Mouse (Mus musculus): ENCODE data around the gene Rbfox3. TPM values are rescaled to one million over a fixed set of nuclear protein-coding genes. Genes with fewer than 3 reads are reported as not detected.

Gene Rbfox3
- polyA plus RNA-seq, 1 experiment from 2014 or later: 7.6 TPM

DNA sequence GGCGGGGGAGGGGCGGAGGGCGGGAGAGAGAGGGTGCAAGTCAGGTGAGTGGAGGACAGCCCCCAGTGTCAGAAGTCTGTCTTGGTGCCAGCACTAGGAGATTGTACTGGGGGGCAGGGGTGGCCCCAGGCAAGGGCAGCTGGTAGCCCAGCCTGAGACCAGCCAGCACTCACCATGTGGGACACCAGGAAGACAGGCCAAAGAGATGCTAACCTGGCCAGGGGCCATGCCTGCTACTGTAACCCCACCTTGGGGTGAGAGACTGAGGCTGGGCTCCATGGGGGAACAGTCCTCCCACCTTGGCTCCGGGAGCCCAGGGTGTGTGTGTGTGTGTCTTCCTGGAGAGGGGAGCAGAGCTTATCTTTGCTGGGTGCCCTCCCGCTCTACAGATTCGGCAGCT lies 408.4 kb downstream of the Rbfox3 start:
- peaks cover 24% of the 10 kb centered on the region for H3K4me1 ChIP-seq
- no peaks in the 10 kb centered on the region for H3K9me3 ChIP-seq (replicated peaks)
- H3K4me3 ChIP-seq: no peak overlapping the region
- H3K36me3 ChIP-seq: no peaks in the 10 kb centered on the region
- peaks cover 38% of the 10 kb centered on the region for H3K27me3 ChIP-seq (ENCODE audit: low read depth, poor library complexity, severe bottlenecking)
- H3K27ac ChIP-seq (replicated peaks): no peak overlapping the region
- DNase-seq (ENCODE audit: low spot score): no peak
- 67% methylated on average over 6 of the region's 6 CpGs for WGBS

- no peaks in the 10 kb centered on the region for H3K36me3 ChIP-seq
- no peak for DNase-seq (ENCODE audit: low spot score)
- peaks cover 35% of the 10 kb centered on the region for H3K4me1 ChIP-seq
- WGBS: 64% methylated on average over 20 of the region's 20 CpGs
- no peaks in the 10 kb centered on the region; the same call in 1 of the 2 replicates for H3K27me3 ChIP-seq (ENCODE audit: low read depth, poor library complexity, severe bottlenecking)
- H3K4me3 ChIP-seq: no peak overlapping the region
- H3K27ac ChIP-seq (replicated peaks): peak overlapping the region; percentile 46; the same call in 1 of the 2 replicates
- no peaks in the 10 kb centered on the region for H3K9me3 ChIP-seq (replicated peaks)
Measured at GRCm38 (mm10) chr11:118496066-118496689, 415.2 kb downstream of the Rbfox3 start.

DNA sequence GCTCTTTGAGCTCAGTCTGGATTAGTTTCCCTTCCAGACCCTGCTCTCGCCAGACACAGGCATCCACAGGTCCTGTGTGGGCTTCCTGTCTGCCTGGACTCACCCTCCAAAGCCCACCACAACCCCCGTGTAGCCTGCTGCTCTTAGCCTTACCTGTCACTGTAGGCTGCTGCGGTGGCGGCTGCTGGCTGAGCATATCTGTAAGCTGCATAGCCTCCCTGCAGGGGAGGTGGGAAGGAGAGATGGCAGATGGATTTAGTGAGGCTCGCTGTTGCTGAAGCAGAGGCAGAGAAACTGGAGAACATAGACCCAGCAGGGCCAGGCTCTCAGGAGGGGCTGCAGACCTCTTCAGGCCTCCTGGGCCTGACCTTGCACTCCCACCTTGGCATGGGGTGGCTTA lies 416.3 kb downstream of the Rbfox3 start:
- no peaks in the 10 kb centered on the region for H3K9me3 ChIP-seq (replicated peaks)
- DNase-seq (ENCODE audit: low spot score): no peak
- H3K36me3 ChIP-seq: no peaks in the 10 kb centered on the region
- H3K4me1 ChIP-seq: peaks cover 44% of the 10 kb centered on the region
- H3K4me3 ChIP-seq: no peak overlapping the region
- H3K27me3 ChIP-seq (ENCODE audit: low read depth, poor library complexity, severe bottlenecking): peaks cover 7% of the 10 kb centered on the region
- 41% methylated on average over 5 of the region's 5 CpGs for WGBS
- no peak overlapping the region for H3K27ac ChIP-seq (replicated peaks)

GRCm38 (mm10) chr11:118494001-118494737 lies 417.2 kb downstream of the Rbfox3 start:
- Histone ChIP-seq H3K36me3 (no peaks in the 10 kb centered on the region), H3K4me3 (no peak overlapping the region), H3K9me3 (replicated peaks) (no peaks in the 10 kb centered on the region), H3K4me1 (peaks cover 44% of the 10 kb centered on the region), H3K27me3 (ENCODE audit: low read depth, poor library complexity, severe bottlenecking) (peaks cover 16% of the 10 kb centered on the region), H3K27ac (replicated peaks) (0 out of 2 replicates have a peak overlapping the region, but pooled peaks have one; percentile 72)
- WGBS: 88% methylated on average over 12 of the region's 12 CpGs
- no peak for DNase-seq (ENCODE audit: low spot score)

DNA sequence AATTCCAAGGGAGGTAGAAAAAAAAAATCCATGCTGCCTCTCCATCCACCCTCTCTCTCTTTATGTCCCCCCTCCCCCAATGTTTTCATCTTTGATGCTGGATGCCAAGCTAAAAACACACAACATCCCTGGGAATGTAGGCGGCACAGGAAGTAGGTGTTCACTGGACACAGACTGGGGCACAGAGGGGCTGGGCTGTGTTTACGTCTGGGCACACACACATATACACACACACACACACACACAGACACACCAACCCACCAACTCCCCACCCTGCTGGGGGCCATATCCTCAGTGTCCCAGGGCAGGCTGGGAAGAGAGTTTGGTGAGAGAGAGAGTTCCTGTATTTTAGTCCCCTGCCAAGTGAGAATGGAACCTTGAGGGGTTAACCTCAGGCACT lies 417.9 kb downstream of the Rbfox3 start:
- H3K4me1 ChIP-seq: peaks cover 44% of the 10 kb centered on the region
- no peaks in the 10 kb centered on the region for H3K9me3 ChIP-seq (replicated peaks)
- no peak overlapping the region for H3K4me3 ChIP-seq
- peak overlapping the region; percentile 72; the same call in 1 of the 2 replicates for H3K27ac ChIP-seq (replicated peaks)
- 80% methylated on average over 2 of the region's 2 CpGs for WGBS
- peaks cover 21% of the 10 kb centered on the region for H3K27me3 ChIP-seq (ENCODE audit: low read depth, poor library complexity, severe bottlenecking)
- H3K36me3 ChIP-seq: no peaks in the 10 kb centered on the region
- DNase-seq (ENCODE audit: low spot score): no peak

DNA sequence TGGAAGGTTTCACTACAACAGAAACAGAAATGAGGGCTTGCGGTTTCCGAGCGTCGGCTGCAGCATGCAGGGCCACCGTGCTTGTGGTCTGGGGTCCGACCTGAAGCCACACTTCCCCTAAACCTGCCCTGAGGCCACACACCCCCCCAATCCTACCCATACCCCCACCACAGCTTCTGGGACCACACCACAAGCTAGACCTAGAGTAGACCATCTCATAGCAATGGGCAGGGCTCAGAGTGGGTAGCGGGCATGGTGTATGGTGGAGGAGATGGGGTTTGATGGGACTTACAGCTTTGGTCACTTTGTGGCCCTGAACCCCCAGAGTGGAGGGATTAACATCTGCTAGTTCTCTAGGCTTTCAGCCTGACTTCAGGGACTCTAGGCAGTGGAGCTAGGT lies 420.2 kb downstream of the Rbfox3 start:
- H3K4me1 ChIP-seq: peaks cover 32% of the 10 kb centered on the region
- peaks cover 13% of the 10 kb centered on the region for H3K36me3 ChIP-seq
- H3K9me3 ChIP-seq (replicated peaks): no peaks in the 10 kb centered on the region
- peaks cover 21% of the 10 kb centered on the region for H3K27me3 ChIP-seq (ENCODE audit: low read depth, poor library complexity, severe bottlenecking)
- no peak for DNase-seq (ENCODE audit: low spot score)
- H3K4me3 ChIP-seq: no peak overlapping the region
- no peak overlapping the region for H3K27ac ChIP-seq (replicated peaks)
- 88% methylated on average over 7 of the region's 7 CpGs for WGBS

GRCm38 (mm10) chr11:118490566-118491218 lies 420.7 kb downstream of the Rbfox3 start:
- Histone ChIP-seq H3K9me3 (replicated peaks) (no peaks in the 10 kb centered on the region), H3K27me3 (ENCODE audit: low read depth, poor library complexity, severe bottlenecking) (peaks cover 21% of the 10 kb centered on the region), H3K27ac (replicated peaks) (peak overlapping the region; percentile 78; the same call in 1 of the 2 replicates), H3K4me1 (peaks cover 29% of the 10 kb centered on the region), H3K36me3 (peaks cover 19% of the 10 kb centered on the region), H3K4me3 (peak overlapping the region; percentile 42)
- 19% methylated on average over 22 of the region's 22 CpGs for WGBS
- peak; percentile 84 for DNase-seq (ENCODE audit: low spot score)

- H3K36me3 ChIP-seq: peaks cover 35% of the 10 kb centered on the region
- H3K4me3 ChIP-seq: no peak overlapping the region
- H3K4me1 ChIP-seq: peaks cover 27% of the 10 kb centered on the region
- peaks cover 21% of the 10 kb centered on the region for H3K27me3 ChIP-seq (ENCODE audit: low read depth, poor library complexity, severe bottlenecking)
- WGBS: 88% methylated on average over 12 of the region's 12 CpGs
- H3K27ac ChIP-seq (replicated peaks): no peak overlapping the region
- no peaks in the 10 kb centered on the region for H3K9me3 ChIP-seq (replicated peaks)
- no peak for DNase-seq (ENCODE audit: low spot score)
Measured at GRCm38 (mm10) chr11:118488907-118489270, 422.5 kb downstream of the Rbfox3 start.

- H3K27me3 ChIP-seq (ENCODE audit: low read depth, poor library complexity, severe bottlenecking): peaks cover 21% of the 10 kb centered on the region
- no peak for DNase-seq (ENCODE audit: low spot score)
- H3K27ac ChIP-seq (replicated peaks): no peak overlapping the region
- H3K36me3 ChIP-seq: peaks cover 41% of the 10 kb centered on the region
- WGBS: 68% methylated on average over 8 of the region's 8 CpGs
- H3K4me1 ChIP-seq: peaks cover 23% of the 10 kb centered on the region
- H3K9me3 ChIP-seq (replicated peaks): no peaks in the 10 kb centered on the region
- H3K4me3 ChIP-seq: no peak overlapping the region
Measured at GRCm38 (mm10) chr11:118488191-118488906, 423.0 kb downstream of the Rbfox3 start.

DNA sequence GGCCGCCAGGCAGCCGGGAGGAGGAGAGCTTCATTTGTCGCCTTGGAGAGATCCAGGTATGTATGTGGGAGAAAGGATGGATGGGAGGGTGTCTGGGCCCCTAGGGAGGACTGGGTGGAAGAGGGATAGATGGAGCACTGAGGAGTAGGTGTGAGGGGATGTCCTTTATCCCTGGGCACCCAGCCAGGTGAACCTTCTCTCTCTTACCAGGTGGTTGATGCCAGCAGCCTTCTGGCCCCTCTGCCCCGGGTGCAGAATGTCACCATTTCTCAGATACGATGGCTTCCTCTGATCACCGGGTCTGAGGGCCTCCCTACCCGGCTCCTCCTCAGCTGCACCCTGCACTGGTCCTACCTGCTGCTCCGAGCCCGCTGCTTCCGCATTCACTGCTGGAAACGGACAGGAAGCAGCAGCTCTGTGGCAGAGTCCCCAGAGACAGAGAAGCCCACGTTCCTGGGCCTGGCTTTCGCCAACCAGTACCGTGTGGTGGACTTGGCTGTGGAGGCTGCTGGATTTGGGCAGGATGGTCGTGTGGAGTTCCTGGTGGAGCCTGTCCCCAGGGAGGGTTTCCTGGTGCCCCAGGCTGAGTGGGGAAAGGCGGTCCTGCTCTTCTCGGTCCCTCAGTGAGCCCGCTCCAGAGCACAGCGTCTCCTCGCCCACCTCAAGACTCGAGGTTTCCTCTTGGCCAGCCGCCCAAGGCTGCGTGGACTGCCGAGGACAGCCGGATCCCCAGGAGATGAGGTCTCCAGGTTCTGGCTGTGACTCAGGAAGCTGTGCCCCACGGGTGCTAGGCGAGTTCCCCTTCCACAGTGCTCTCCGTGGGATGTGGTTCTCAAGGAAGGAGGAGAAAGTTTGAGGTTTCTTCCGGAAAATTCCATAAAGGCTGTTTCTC lies 424.3 kb downstream of the Rbfox3 start:
- Histone ChIP-seq H3K27me3 (ENCODE audit: low read depth, poor library complexity, severe bottlenecking) (peaks cover 21% of the 10 kb centered on the region), H3K36me3 (peaks cover 52% of the 10 kb centered on the region), H3K9me3 (replicated peaks) (no peaks in the 10 kb centered on the region), H3K27ac (replicated peaks) (no peak overlapping the region), H3K4me1 (peaks cover 11% of the 10 kb centered on the region), H3K4me3 (no peak overlapping the region)
- no peak for DNase-seq (ENCODE audit: low spot score)
- WGBS: 90% methylated on average over 29 of the region's 29 CpGs

GRCm38 (mm10) chr11:118486281-118486680 lies 425.1 kb downstream of the Rbfox3 start:
- WGBS: 82% methylated on average over 6 of the region's 6 CpGs
- H3K4me1 ChIP-seq: peaks cover 10% of the 10 kb centered on the region
- no peak for DNase-seq (ENCODE audit: low spot score)
- peaks cover 59% of the 10 kb centered on the region for H3K36me3 ChIP-seq
- no peaks in the 10 kb centered on the region for H3K9me3 ChIP-seq (replicated peaks)
- no peak overlapping the region for H3K27ac ChIP-seq (replicated peaks)
- H3K4me3 ChIP-seq: no peak overlapping the region
- H3K27me3 ChIP-seq (ENCODE audit: low read depth, poor library complexity, severe bottlenecking): peaks cover 21% of the 10 kb centered on the region

DNA sequence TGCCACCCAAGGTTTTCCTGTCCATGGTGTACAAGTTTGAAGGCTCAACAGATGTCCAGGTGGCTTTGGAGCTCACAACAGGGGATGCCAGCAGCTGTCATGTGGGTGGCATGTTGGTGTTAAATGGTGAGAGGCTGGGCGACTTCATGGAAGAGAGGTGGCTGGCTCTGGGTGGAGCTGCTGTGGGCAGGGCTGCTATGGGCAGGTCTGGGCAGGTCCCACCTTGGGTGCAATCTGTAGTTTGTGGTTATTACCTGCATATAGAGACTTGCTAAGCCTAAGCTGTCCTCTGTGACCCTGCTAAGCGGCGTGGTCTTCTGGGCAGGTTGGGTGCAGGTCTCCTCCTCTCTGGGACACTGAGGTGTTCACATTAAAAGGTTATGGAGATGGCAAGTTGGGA lies 425.6 kb downstream of the Rbfox3 start:
- H3K4me1 ChIP-seq: peaks cover 10% of the 10 kb centered on the region
- 92% methylated on average over 3 of the region's 3 CpGs for WGBS
- H3K27ac ChIP-seq (replicated peaks): no peak overlapping the region
- no peak overlapping the region for H3K4me3 ChIP-seq
- H3K36me3 ChIP-seq: peaks cover 62% of the 10 kb centered on the region
- H3K27me3 ChIP-seq (ENCODE audit: low read depth, poor library complexity, severe bottlenecking): peaks cover 21% of the 10 kb centered on the region; the same call in 1 of the 2 replicates
- DNase-seq (ENCODE audit: low spot score): no peak
- no peaks in the 10 kb centered on the region for H3K9me3 ChIP-seq (replicated peaks)
